Mouse (Mus musculus): ENCODE measurements around the gene Ryr2.

DNA sequence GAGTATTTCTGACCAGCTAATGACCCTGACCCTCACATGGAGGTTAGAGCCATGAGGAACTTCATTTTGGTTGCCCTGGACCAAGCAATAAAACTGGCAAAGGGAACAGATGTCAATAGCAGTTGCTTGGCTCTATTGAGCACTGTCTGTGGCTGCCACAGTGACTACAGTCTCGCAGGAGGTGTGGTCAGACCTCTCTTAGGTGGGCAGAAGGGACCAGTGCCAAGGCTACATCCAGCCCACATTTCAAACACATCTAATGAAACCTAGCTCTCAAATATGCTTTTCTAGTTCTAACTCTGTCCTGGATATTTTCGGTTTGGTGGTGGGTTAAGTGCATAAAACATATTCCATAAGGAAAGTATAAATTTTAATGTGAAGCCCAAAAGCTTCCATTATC lies 62.0 kb downstream of the Ryr2 start:
- no peak for TF ChIP-seq CHD2 (IDR thresholded peaks at IDR 0.05; ENCODE audit: low read depth, low read length)
- no peak for TF ChIP-seq ZNF384 (IDR thresholded peaks at IDR 0.05; ENCODE audit: low read depth, low read length)
- no peak for TF ChIP-seq ZC3H11A (IDR thresholded peaks at IDR 0.05; ENCODE audit: borderline replicate concordance, low read depth, low read length)
- TF ChIP-seq HCFC1 (IDR thresholded peaks at IDR 0.05; ENCODE audit: borderline replicate concordance, insufficient read depth, low read length) = no peak
- no peak for TF ChIP-seq MAFK (IDR thresholded peaks at IDR 0.05; ENCODE audit: insufficient read depth, low read depth, low read length)
